Mouse (Mus musculus): ENCODE data around the gene Calm1. TPM values are rescaled to one million over a fixed set of nuclear protein-coding genes. Genes with fewer than 3 reads are reported as not detected.

The Calm1 gene
- total and polyA plus RNA-seq, 3 experiments, result 524 to 3,339 (median 602) TPM

- H3K9ac ChIP-seq (ENCODE audit: control insufficient read depth, low read depth, low read length, poor library complexity, severe bottlenecking), result no peak overlapping the region
- no peak for DNase-seq (ENCODE audit: low read depth, low spot score)
- H3K4me3 ChIP-seq (ENCODE audit: control insufficient read depth in 1 of 2, insufficient read depth in 1 of 2, low read depth in 2 of 2, low read length in 2 of 2), result no peak overlapping the region
- TF ChIP-seq SMC3 (IDR thresholded peaks at IDR 0.05; ENCODE audit: low read depth, low read length) (no peak), ZC3H11A (IDR thresholded peaks at IDR 0.05; ENCODE audit: low read depth, low read length) (no peak), KAT2A (conservative IDR thresholded peaks at IDR 0.05; ENCODE audit: low read depth, low read length) (no peak)
- H3K27me3 ChIP-seq (ENCODE audit: control insufficient read depth in 1 of 2, insufficient read depth in 2 of 2, low read length in 2 of 2), result peaks cover 0 to 1% of the 10 kb centered on the region in 2 experiments; a peak in 3 of 4 replicates
- H3K4me1 ChIP-seq (ENCODE audit: control insufficient read depth in 1 of 2, insufficient read depth in 2 of 2, low read length in 2 of 2), result 0 out of 4 replicates have a peak, but pooled peaks cover 0 to 2% of the 10 kb centered on the region in 2 experiments
- H3K36me3 ChIP-seq (ENCODE audit: control insufficient read depth in 1 of 2, insufficient read depth in 2 of 2, low read length in 2 of 2), result no peaks in the 10 kb centered on the region
- H3K9me3 ChIP-seq (replicated peaks; ENCODE audit: insufficient read depth, low read length), result no peaks in the 10 kb centered on the region
- H3K27ac ChIP-seq (ENCODE audit: control insufficient read depth, low read depth, low read length), result no peak overlapping the region
- no peaks in the 10 kb centered on the region for H3K79me2 ChIP-seq (ENCODE audit: control insufficient read depth, insufficient read depth, low read length, poor library complexity)
Measured at GRCm38 (mm10) chr12:100234201-100234600, 35.0 kb downstream of the Calm1 start.

- H3K27me3 ChIP-seq (ENCODE audit: control insufficient read depth in 1 of 2, insufficient read depth in 2 of 2, low read length in 2 of 2), result peaks cover 0 to 1% of the 10 kb centered on the region in 2 experiments; a peak in 3 of 4 replicates
- no peak overlapping the region for H3K27ac ChIP-seq (ENCODE audit: control insufficient read depth, low read depth, low read length)
Measured at GRCm38 (mm10) chr12:100234919-100235318, 35.7 kb downstream of the Calm1 start.

GRCm38 (mm10) chr12:100235423-100235822 is 36.2 kb downstream of the Calm1 start:
- peak; percentile 54 for DNase-seq (ENCODE audit: low read depth, low spot score)
- H3K27me3 ChIP-seq (ENCODE audit: control insufficient read depth in 1 of 2, insufficient read depth in 2 of 2, low read length in 2 of 2), result peaks cover 0 to 1% of the 10 kb centered on the region in 2 experiments; a peak in 3 of 4 replicates
- H3K79me2 ChIP-seq (ENCODE audit: control insufficient read depth, insufficient read depth, low read length, poor library complexity), result no peaks in the 10 kb centered on the region
- H3K36me3 ChIP-seq (ENCODE audit: control insufficient read depth in 1 of 2, insufficient read depth in 2 of 2, low read length in 2 of 2), result no peaks in the 10 kb centered on the region
- H3K4me3 ChIP-seq (ENCODE audit: control insufficient read depth in 1 of 2, insufficient read depth in 1 of 2, low read depth in 2 of 2, low read length in 2 of 2), result no peak overlapping the region
- TF ChIP-seq MAX (IDR thresholded peaks at IDR 0.05; ENCODE audit: low read length) (no peak), MYB (IDR thresholded peaks at IDR 0.05; ENCODE audit: low read depth, low read length) (no peak), USF2 (IDR thresholded peaks at IDR 0.05; ENCODE audit: borderline replicate concordance in 1 of 2, insufficient read depth in 1 of 2, low read depth in 1 of 2, low read length in 2 of 2) (no peak), NRF1 (IDR thresholded peaks at IDR 0.05; ENCODE audit: insufficient read depth, low read depth, low read length, poor library complexity, severe bottlenecking) (no peak), ETS1 (IDR thresholded peaks at IDR 0.05; ENCODE audit: low read depth, low read length) (no peak), ZC3H11A (IDR thresholded peaks at IDR 0.05; ENCODE audit: low read depth, low read length) (no peak), RAD21 (IDR thresholded peaks at IDR 0.05; ENCODE audit: low read depth, low read length) (no peak), RCOR1 (IDR thresholded peaks at IDR 0.05; ENCODE audit: low read depth, low read length) (no peak), MAFK (IDR thresholded peaks at IDR 0.05; ENCODE audit: borderline replicate concordance, low read depth, low read length) (no peak), TCF12 (IDR thresholded peaks at IDR 0.05; ENCODE audit: low read depth, low read length) (no peak), ZMIZ1 (IDR thresholded peaks at IDR 0.05; ENCODE audit: low read depth, low read length) (no peak), POLR2AphosphoS5 (IDR thresholded peaks at IDR 0.05; ENCODE audit: borderline replicate concordance, low read depth, low read length) (no peak), SIN3A (IDR thresholded peaks at IDR 0.05; ENCODE audit: low read length) (no peak), EP300 (IDR thresholded peaks at IDR 0.05; ENCODE audit: low read depth in 1 of 2, low read length in 2 of 2) (no peak), MYC (IDR thresholded peaks at IDR 0.05; ENCODE audit: low read depth, low read length) (no peak), CHD2 (IDR thresholded peaks at IDR 0.05; ENCODE audit: low read length) (no peak), GABPA (IDR thresholded peaks at IDR 0.05; ENCODE audit: low read depth, low read length) (no peak), SMC3 (IDR thresholded peaks at IDR 0.05; ENCODE audit: low read depth, low read length) (no peak)
- 0 out of 4 replicates have a peak, but pooled peaks cover 0 to 2% of the 10 kb centered on the region in 2 experiments for H3K4me1 ChIP-seq (ENCODE audit: control insufficient read depth in 1 of 2, insufficient read depth in 2 of 2, low read length in 2 of 2)
- no peaks in the 10 kb centered on the region for H3K9me3 ChIP-seq (replicated peaks; ENCODE audit: insufficient read depth, low read length)
- no peak overlapping the region for H3K27ac ChIP-seq (ENCODE audit: control insufficient read depth, low read depth, low read length)
- no peak overlapping the region for H3K9ac ChIP-seq (ENCODE audit: control insufficient read depth, low read depth, low read length, poor library complexity, severe bottlenecking)

More at GRCm38 (mm10) chr12:100234919-100235318, 35.7 kb downstream of the Calm1 start:
- no peak overlapping the region for H3K4me3 ChIP-seq (ENCODE audit: control insufficient read depth in 1 of 2, insufficient read depth in 1 of 2, low read depth in 2 of 2, low read length in 2 of 2)
- H3K9me3 ChIP-seq (replicated peaks; ENCODE audit: insufficient read depth, low read length), result no peaks in the 10 kb centered on the region
- H3K4me1 ChIP-seq (ENCODE audit: control insufficient read depth in 1 of 2, insufficient read depth in 2 of 2, low read length in 2 of 2), result 0 out of 4 replicates have a peak, but pooled peaks cover 0 to 2% of the 10 kb centered on the region in 2 experiments
- TF ChIP-seq CHD2 (IDR thresholded peaks at IDR 0.05; ENCODE audit: low read length), result no peak
- no peak for TF ChIP-seq MYC (IDR thresholded peaks at IDR 0.05; ENCODE audit: low read depth, low read length)
- no peak for TF ChIP-seq TBP (IDR thresholded peaks at IDR 0.05; ENCODE audit: low read depth, low read length)
- TF ChIP-seq MXI1 (IDR thresholded peaks at IDR 0.05; ENCODE audit: low read depth, low read length), result no peak
- DNase-seq (ENCODE audit: low read depth, low spot score), result no peak
- no peak overlapping the region for H3K9ac ChIP-seq (ENCODE audit: control insufficient read depth, low read depth, low read length, poor library complexity, severe bottlenecking)
- no peaks in the 10 kb centered on the region for H3K79me2 ChIP-seq (ENCODE audit: control insufficient read depth, insufficient read depth, low read length, poor library complexity)
- H3K36me3 ChIP-seq (ENCODE audit: control insufficient read depth in 1 of 2, insufficient read depth in 2 of 2, low read length in 2 of 2), result no peaks in the 10 kb centered on the region

Data from MEL (cell line).